Mouse (Mus musculus) ES-Bruce4 (cell line): ENCODE measurements at regions not wholly inside any gene's neighbourhood (a gene's known extent, or its start where the extent isn't known, plus 50 kb on each side); places are given as distances from the start of the nearest gene placed in this dataset.

Experiments used
- CTCF ChIP-seq: IDR thresholded peaks from one replicate; pipeline ENCODE4 v1.8.1; 2011; ENCODE audit warnings: low read depth, low read length
- EP300 ChIP-seq: IDR thresholded peaks from 2 replicates; pipeline ENCODE4 v1.6.1; 2011; ENCODE audit warnings: low read depth, low read length; ENCODE audit not compliant: insufficient read depth
- POLR2A ChIP-seq: IDR thresholded peaks from one replicate; pipeline ENCODE4 v1.8.1; 2011; ENCODE audit warnings: low read length; ENCODE audit not compliant: insufficient read depth

DNA sequence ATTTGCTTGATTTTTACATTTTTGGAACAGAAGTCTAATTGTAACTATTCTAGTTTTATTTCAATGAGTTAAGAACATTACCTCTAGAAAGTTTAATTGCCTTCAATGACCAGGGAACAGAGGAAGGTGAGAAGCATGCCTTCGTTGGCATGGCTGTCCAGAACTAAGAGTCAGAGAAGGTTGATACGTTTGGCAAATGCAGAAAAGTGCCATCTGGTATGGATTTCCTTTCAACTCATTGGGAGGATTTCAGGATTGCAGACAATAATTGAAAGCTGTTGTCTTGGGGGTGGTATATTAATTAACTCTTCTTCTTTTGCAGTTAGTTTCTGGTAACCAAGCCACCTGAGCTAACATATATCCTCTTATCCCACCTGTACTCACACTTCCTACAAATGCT lies 489.5 kb upstream of the Etaa1 start:
- no peak for TF ChIP-seq POLR2A
- no peak for TF ChIP-seq CTCF
- no peak for TF ChIP-seq EP300
